Mouse (Mus musculus) embryonic facial prominence, embryonic 11.5 days (tissue): ENCODE results near the gene Efnb2. TPM values are rescaled to one million over a fixed set of nuclear protein-coding genes. Genes with fewer than 3 reads are reported as not detected.

ENCODE experiments used
- ATAC-seq: fragments of 200-750 bp; cut with Nextera tagmentation; replicated peaks from 2 replicates; pipeline ENCODE4 v1.8.0; 2017; ENCODE audit warnings: low read depth; ENCODE audit not compliant: insufficient number of reproducible peaks, low FRiP score, low TSS enrichment
- DNase-seq: peaks from one replicate; pipeline ENCODE4 v3.0.0-alpha.2; 2015; ENCODE audit warnings: low spot score
- H3K27ac ChIP-seq: fragments of 300-500 bp; sonication (generic); replicated peaks from 2 replicates; pipeline ENCODE4 v1.5.1; 2014; ENCODE audit warnings: mild to moderate bottlenecking, low read depth, low read length, control low read depth
- H3K27me3 ChIP-seq: fragments of 300-500 bp; sonication (generic); 2 replicates; pipeline ENCODE4 v1.6.1; 2014; ENCODE audit warnings: mild to moderate bottlenecking, low read length, moderate library complexity, mixed read lengths; ENCODE audit not compliant: control insufficient read depth, insufficient read depth
- H3K36me3 ChIP-seq: fragments of 300-500 bp; sonication (generic); replicated peaks from 2 replicates; pipeline ENCODE4 v1.6.1; 2014; ENCODE audit warnings: low read depth, mild to moderate bottlenecking, low read length, moderate library complexity, mixed read lengths; ENCODE audit not compliant: control insufficient read depth, insufficient read depth
- H3K4me1 ChIP-seq: fragments of 300-500 bp; sonication (generic); 2 replicates; pipeline ENCODE4 v1.6.1; 2014; ENCODE audit warnings: low read length, mixed read lengths; ENCODE audit not compliant: control insufficient read depth, insufficient read depth
- H3K4me2 ChIP-seq: fragments of 300-500 bp; sonication (generic); 2 replicates; pipeline ENCODE4 v1.6.1; 2014; ENCODE audit warnings: low read depth, mild to moderate bottlenecking, control low read depth, low read length, moderate library complexity
- H3K4me3 ChIP-seq: fragments of 300-500 bp; sonication (generic); 2 replicates; pipeline ENCODE4 v1.5.1; 2014; ENCODE audit warnings: low read depth, low read length, control low read depth
- H3K9ac ChIP-seq: fragments of 300-500 bp; sonication (generic); replicated peaks from 2 replicates; pipeline ENCODE4 v1.6.1; 2014; ENCODE audit warnings: mild to moderate bottlenecking, control low read depth, low read length
- H3K9me3 ChIP-seq: fragments of 300-500 bp; sonication (generic); replicated peaks from 2 replicates; pipeline ENCODE4 v1.6.1; 2016; ENCODE audit warnings: mild to moderate bottlenecking, low read length, inconsistent platforms, mixed read lengths; ENCODE audit not compliant: control insufficient read depth
- WGBS: fragments of 180-500 bp; shearing (Covaris S2); extraction: QIAGEN DNeasy Blood & Tissue Kit; methylation state at CpG from one replicate; pipeline ENCODE4 v1.1.7; 2014; 5-methylcytosine and 5-hydroxymethylcytosine counted together
- polyA plus RNA-seq: library from polyadenylated mRNA; unstranded; fragments of >200 nt; fragmentation: Nextera tagmentation; extraction: Ambion mirVana; gene quantifications from 2 replicates; pipeline ENCODE4 v1.2.1, GENCODE M21; 2014

Efnb2 gene
- polyA plus RNA-seq, 1 experiment from 2014 or later: 38.9 TPM

DNA sequence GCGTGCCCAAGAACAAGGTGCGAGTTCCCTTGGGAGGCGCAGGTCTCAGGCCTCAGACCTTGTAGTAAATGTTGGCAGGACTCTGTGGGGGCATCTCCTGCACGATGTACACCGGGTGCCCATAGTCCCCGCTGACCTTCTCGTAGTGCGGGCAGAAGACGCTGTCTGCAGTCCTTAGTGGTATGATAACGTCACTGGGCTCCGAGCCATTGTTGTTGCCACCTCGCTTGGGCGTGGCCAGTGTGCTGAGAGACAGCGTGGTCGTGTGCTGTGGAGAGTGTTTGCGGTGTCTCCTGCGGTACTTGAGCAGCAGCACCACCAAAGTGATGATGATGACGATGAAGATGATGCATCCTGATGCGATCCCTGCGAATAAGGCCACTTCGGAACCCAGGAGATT lies 40.5 kb downstream of the Efnb2 start:
- no peak for ATAC-seq
- no peak for DNase-seq
- H3K27me3 ChIP-seq: no peaks in the 10 kb centered on the region
- no peak overlapping the region for H3K4me3 ChIP-seq
- H3K9ac ChIP-seq: no peak overlapping the region
- H3K4me2 ChIP-seq: no peak overlapping the region
- 92% methylated on average over 21 of the region's 21 CpGs for WGBS
- H3K4me1 ChIP-seq: no peaks in the 10 kb centered on the region
- no peaks in the 10 kb centered on the region for H3K9me3 ChIP-seq
- peaks cover 12% of the 10 kb centered on the region for H3K36me3 ChIP-seq
- no peak overlapping the region for H3K27ac ChIP-seq

DNA sequence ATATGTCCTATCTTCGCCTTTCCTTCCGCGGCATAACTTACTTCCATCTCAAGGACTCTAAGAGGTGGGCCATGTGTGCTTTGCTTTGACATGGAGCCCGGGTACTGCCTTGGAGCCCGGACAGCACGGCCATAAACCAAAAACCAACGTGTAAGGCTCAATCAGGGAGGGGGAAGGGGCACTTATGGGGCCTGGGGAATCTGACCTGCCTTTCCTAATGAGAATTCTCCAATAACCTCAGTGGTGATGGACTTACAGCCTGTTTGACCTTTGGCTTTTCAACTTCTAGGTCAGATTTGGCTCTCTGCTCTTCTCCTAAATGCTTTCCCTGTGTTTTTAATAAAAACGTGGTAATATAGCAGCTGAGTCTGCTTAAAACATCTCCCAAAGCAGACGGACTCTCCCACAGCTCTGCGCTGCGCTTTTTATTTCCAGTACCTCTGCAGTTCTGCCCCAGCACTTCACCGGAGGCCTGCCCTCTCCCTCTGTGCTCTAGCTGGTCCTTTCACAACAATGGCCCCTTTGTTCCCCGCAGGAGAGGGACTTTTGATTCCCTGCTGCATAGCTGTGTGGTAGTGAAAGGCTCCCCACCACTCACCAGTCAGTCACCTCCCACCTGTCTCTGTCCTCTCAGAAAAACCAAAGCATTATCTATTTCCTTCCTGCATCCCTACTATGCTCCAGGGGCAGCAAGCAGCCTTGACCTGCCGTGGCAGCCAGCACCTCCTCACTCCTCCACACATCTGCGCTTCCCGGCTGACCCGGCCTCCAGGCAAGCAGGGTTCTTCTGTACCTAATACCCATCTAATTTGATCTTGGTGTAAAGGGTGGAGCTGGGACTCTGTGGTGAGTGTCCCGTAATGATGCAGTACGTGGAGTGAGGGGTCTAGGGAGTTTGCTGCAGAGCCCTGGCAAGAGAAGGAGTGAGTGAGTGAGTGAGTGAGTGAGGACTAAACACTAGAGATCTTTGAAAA lies 41.5 kb downstream of the Efnb2 start:
- Histone ChIP-seq H3K4me1 (no peaks in the 10 kb centered on the region), H3K27me3 (no peaks in the 10 kb centered on the region), H3K9ac (no peak overlapping the region), H3K4me2 (no peak overlapping the region), H3K36me3 (peaks cover 12% of the 10 kb centered on the region), H3K27ac (no peak overlapping the region), H3K4me3 (no peak overlapping the region), H3K9me3 (no peaks in the 10 kb centered on the region)
- DNase-seq (peak; percentile 67), ATAC-seq (peak; percentile 66)
- 28% methylated on average over 19 of the region's 19 CpGs for WGBS

- Histone ChIP-seq H3K9ac (no peak overlapping the region), H3K27me3 (no peaks in the 10 kb centered on the region), H3K4me1 (no peaks in the 10 kb centered on the region), H3K4me2 (no peak overlapping the region), H3K36me3 (no peaks in the 10 kb centered on the region), H3K4me3 (no peak overlapping the region), H3K9me3 (no peaks in the 10 kb centered on the region), H3K27ac (no peak overlapping the region)
- WGBS: 80% methylated on average over 1 of the region's 1 CpGs
- DNase-seq (no peak), ATAC-seq (no peak)
These were observed 47.2 kb downstream of the Efnb2 start for GRCm38 (mm10) chr8:8613844-8614243.

DNA sequence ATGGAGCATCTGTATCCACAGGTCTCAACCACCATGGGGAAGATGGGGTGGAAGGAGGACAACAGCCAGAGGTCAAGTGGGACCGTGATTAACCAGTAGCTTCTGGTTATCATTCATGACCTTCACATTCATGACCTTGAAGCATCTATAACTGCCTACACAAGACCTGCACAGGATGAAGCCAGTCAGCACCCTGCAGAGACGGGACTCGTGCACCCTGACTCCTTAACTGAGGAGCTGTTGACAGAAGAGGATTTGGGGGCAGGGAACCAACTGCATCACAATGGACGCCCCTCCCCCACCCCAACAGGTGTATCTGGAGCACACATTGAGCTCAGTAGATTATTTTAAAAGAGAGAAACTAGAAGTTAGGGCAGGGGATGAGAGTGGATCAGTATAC lies 49.1 kb downstream of the Efnb2 start:
- WGBS: 79% methylated on average over 4 of the region's 4 CpGs
- Histone ChIP-seq H3K4me2 (no peak overlapping the region), H3K36me3 (no peaks in the 10 kb centered on the region), H3K9me3 (no peaks in the 10 kb centered on the region), H3K4me3 (no peak overlapping the region), H3K9ac (no peak overlapping the region), H3K27me3 (no peaks in the 10 kb centered on the region), H3K4me1 (no peaks in the 10 kb centered on the region), H3K27ac (no peak overlapping the region)
- no peak for DNase-seq
- ATAC-seq: no peak

- no peak overlapping the region for H3K27ac ChIP-seq
- H3K9me3 ChIP-seq: no peaks in the 10 kb centered on the region
- H3K4me1 ChIP-seq: no peaks in the 10 kb centered on the region
- no peaks in the 10 kb centered on the region for H3K27me3 ChIP-seq
- no peak overlapping the region for H3K4me2 ChIP-seq
- no peak for ATAC-seq
- no peaks in the 10 kb centered on the region for H3K36me3 ChIP-seq
- no peak for DNase-seq
- 12% methylated on average over 7 of the region's 7 CpGs for WGBS
- no peak overlapping the region for H3K9ac ChIP-seq
- no peak overlapping the region for H3K4me3 ChIP-seq
These were observed 51.3 kb downstream of the Efnb2 start for GRCm38 (mm10) chr8:8609791-8610190.

- H3K27me3 ChIP-seq: no peaks in the 10 kb centered on the region
- H3K4me2 ChIP-seq: no peak overlapping the region
- H3K4me1 ChIP-seq: no peaks in the 10 kb centered on the region
- 10% methylated on average over 5 of the region's 5 CpGs for WGBS
- no peak overlapping the region for H3K9ac ChIP-seq
- H3K4me3 ChIP-seq: no peak overlapping the region
- DNase-seq (no peak), ATAC-seq (no peak)
- H3K9me3 ChIP-seq: no peaks in the 10 kb centered on the region
- no peaks in the 10 kb centered on the region for H3K36me3 ChIP-seq
- H3K27ac ChIP-seq: no peak overlapping the region
These were observed 51.9 kb downstream of the Efnb2 start for GRCm38 (mm10) chr8:8609141-8609540.

GRCm38 (mm10) chr8:8605621-8606020 lies 55.4 kb downstream of the Efnb2 start:
- Histone ChIP-seq H3K9ac (no peak overlapping the region), H3K4me1 (no peaks in the 10 kb centered on the region), H3K9me3 (no peaks in the 10 kb centered on the region), H3K4me2 (no peak overlapping the region), H3K4me3 (no peak overlapping the region), H3K27ac (no peak overlapping the region), H3K36me3 (no peaks in the 10 kb centered on the region), H3K27me3 (no peaks in the 10 kb centered on the region)
- ATAC-seq (no peak), DNase-seq (no peak)
- WGBS: 72% methylated on average over 4 of the region's 4 CpGs

GRCm38 (mm10) chr8:8603875-8604274 lies 57.2 kb downstream of the Efnb2 start:
- H3K4me3 ChIP-seq: no peak overlapping the region
- ATAC-seq (no peak), DNase-seq (no peak)
- no peaks in the 10 kb centered on the region for H3K27me3 ChIP-seq
- no peak overlapping the region for H3K27ac ChIP-seq
- H3K9me3 ChIP-seq: no peaks in the 10 kb centered on the region
- no peaks in the 10 kb centered on the region for H3K36me3 ChIP-seq
- no peak overlapping the region for H3K9ac ChIP-seq
- no peak overlapping the region for H3K4me2 ChIP-seq
- 74% methylated on average over 6 of the region's 6 CpGs for WGBS
- H3K4me1 ChIP-seq: no peaks in the 10 kb centered on the region
